Mouse (Mus musculus) heart, adult 2 months (tissue): ENCODE data around the gene Lrrc74a. TPM values are rescaled to one million over a fixed set of nuclear protein-coding genes. Genes with fewer than 3 reads are reported as not detected.

Source experiments
- DNase-seq, 2 experiments: peaks; one replicate each; pipeline ENCODE4 v3.0.0; 2021
- H3K27ac ChIP-seq: fragments of 200-600 bp; 2 replicates; pipeline ENCODE4 v1.8.1; 2022
- H3K27me3 ChIP-seq: fragments of 200-500 bp; 2 replicates; pipeline ENCODE4 v1.6.1; 2012; ENCODE audit warnings: mild to moderate bottlenecking, low read length, inconsistent platforms, mixed read lengths; ENCODE audit not compliant: control insufficient read depth, insufficient read depth
- H3K36me3 ChIP-seq: fragments of 200-500 bp; 2 replicates; pipeline ENCODE4 v1.6.1; 2012; ENCODE audit warnings: low read length, inconsistent platforms; ENCODE audit not compliant: control insufficient read depth, insufficient read depth
- H3K4me1 ChIP-seq: fragments of 200-500 bp; 2 replicates; pipeline ENCODE4 v1.6.1; 2011; ENCODE audit warnings: low read length; ENCODE audit not compliant: control insufficient read depth, insufficient read depth
- H3K4me3 ChIP-seq: fragments of 200-600 bp; 2 replicates; pipeline ENCODE4 v1.8.1; 2022
- H3K79me2 ChIP-seq: fragments of 200-500 bp; replicated peaks from 2 replicates; pipeline ENCODE4 v1.6.1; 2012; ENCODE audit warnings: mild to moderate bottlenecking, inconsistent platforms, low read length, moderate library complexity, mixed read lengths; ENCODE audit not compliant: control insufficient read depth, insufficient read depth
- H3K9ac ChIP-seq: fragments of 200-500 bp; 2 replicates; pipeline ENCODE4 v1.6.1; 2012; ENCODE audit warnings: low read depth, mild to moderate bottlenecking, control low read depth, inconsistent platforms, low read length, mixed read lengths
- CTCF ChIP-seq: fragments of 200-600 bp; IDR thresholded peaks from 2 replicates; pipeline ENCODE4 v1.8.1; 2022; ENCODE audit warnings: antibody characterized with exemption, mild to moderate bottlenecking, moderate library complexity
- EP300 ChIP-seq: fragments of 200-500 bp; IDR thresholded peaks from 2 replicates; pipeline ENCODE4 v1.6.1; 2011; ENCODE audit warnings: low read depth, low read length, control low read depth; ENCODE audit not compliant: insufficient read depth
- POLR2A ChIP-seq: fragments of 200-500 bp; IDR thresholded peaks from 2 replicates; pipeline ENCODE4 v1.6.1; 2011; ENCODE audit warnings: mild to moderate bottlenecking, low read depth, low read length, control low read depth; ENCODE audit not compliant: insufficient read depth
- WGBS: fragments of 180-500 bp; shearing (Covaris S2); methylation state at CpG from one replicate; pipeline ENCODE4 v1.1.7; 2018; 5-methylcytosine and 5-hydroxymethylcytosine counted together
- intact Hi-C: fragments of 180-260 bp; cut with DNase I; formaldehyde crosslinking; loops from one replicate; pipeline ENCODE4 v1.15.1; 2025
- polyA plus RNA-seq: library from polyadenylated mRNA; depleted of rRNA; stranded (reverse); fragments of >200 nt; gene quantifications from 2 replicates; pipeline ENCODE4 v1.2.3, GENCODE M21; 2012
- total RNA-seq, 2 experiments: library from RNA; stranded (reverse); gene quantifications; 2 replicates each; pipeline ENCODE4 v1.2.3; 2021

Lrrc74a gene
- total and polyA plus RNA-seq, 3 experiments, result not detected

DNA sequence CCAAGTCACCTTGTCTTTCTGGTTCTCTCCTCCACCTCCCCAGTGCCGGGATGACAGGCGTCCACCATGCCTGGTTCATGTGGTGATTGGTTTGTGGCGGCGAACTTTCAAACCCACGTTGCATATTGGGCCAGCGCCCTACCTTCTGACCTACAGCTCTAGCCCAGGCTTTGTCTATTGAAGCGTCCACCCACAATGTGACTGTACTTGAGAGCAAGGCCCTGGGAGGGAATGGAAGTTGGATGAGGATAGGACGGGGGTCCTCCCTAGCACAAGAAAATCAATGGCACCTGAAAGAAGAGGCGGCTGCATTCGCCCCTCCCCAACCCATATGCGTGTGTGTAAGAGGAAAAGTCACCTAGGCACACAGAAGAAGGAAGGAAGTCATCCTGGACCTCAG is 60.2 kb downstream of the Lrrc74a start:
- intact Hi-C loops, result no loop called here
- no peaks in the 10 kb centered on the region for H3K36me3 ChIP-seq
- TF ChIP-seq CTCF, result no peak
- no peak for TF ChIP-seq EP300
- TF ChIP-seq POLR2A, result no peak
- no peak for DNase-seq
- no peaks in the 10 kb centered on the region for H3K27me3 ChIP-seq
- H3K9ac ChIP-seq, result no peak overlapping the region
- peaks cover 24% of the 10 kb centered on the region for H3K4me1 ChIP-seq
- no peaks in the 10 kb centered on the region for H3K79me2 ChIP-seq
- no peak overlapping the region for H3K4me3 ChIP-seq
- H3K27ac ChIP-seq, result peak overlapping the region; percentile 81
- WGBS, result 76% methylated on average over 11 of the region's 11 CpGs

DNA sequence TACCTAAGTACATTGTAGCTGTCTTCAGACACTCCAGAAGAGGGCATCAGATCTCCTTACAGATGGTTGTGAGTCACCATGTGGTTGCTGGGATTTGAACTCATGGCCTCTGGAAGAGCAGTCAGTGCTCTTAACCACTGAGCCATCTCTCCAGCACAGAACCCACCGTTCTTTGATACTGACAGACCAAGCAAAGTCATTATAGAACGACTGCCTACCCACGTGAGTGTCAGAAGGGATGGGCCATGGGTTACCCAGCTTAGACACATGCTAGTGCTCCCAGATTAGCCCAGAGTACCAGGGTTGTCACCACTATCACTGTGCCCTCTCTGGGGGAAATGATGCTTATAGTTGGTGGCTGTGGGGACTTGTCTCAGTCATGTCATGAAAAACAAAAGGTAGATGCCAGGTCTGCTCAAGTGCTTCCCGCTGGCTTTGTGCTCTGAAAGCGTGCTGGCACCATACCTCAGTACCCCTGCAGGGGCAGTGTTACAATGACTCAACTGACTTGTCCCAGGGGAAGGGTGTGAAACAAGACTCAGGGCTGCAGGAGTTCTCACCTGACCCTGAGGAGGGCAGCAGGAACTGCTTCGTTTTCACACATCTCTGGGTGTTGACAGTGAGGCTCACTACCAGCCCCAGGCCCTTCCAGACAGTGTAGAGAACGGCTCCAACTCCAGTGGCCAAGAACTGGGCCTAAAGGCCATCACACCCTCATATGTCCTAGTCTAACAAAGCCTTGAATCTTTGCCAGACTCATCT is 61.1 kb downstream of the Lrrc74a start:
- H3K9ac ChIP-seq, result peak overlapping the region; percentile 8; the same call in 1 of the 2 replicates
- peak overlapping the region; percentile 57 for H3K27ac ChIP-seq
- H3K4me1 ChIP-seq, result peaks cover 26% of the 10 kb centered on the region
- no peak overlapping the region for H3K4me3 ChIP-seq
- H3K27me3 ChIP-seq, result no peaks in the 10 kb centered on the region
- no peak for TF ChIP-seq EP300
- no peak for TF ChIP-seq CTCF
- no peak for TF ChIP-seq POLR2A
- no peaks in the 10 kb centered on the region for H3K79me2 ChIP-seq
- intact Hi-C loops, result loop anchor here (1.0 to 5.0 kb wide), 2 partner anchors 23 to 92 kb away; no protein-coding TSS in a partner anchor
- DNase-seq, result no peak
- 0 out of 2 replicates have a peak, but pooled peaks cover under 1% of the 10 kb centered on the region for H3K36me3 ChIP-seq
- whole genome bisulfite sequencing, result 52% methylated on average over 7 of the region's 7 CpGs

DNA sequence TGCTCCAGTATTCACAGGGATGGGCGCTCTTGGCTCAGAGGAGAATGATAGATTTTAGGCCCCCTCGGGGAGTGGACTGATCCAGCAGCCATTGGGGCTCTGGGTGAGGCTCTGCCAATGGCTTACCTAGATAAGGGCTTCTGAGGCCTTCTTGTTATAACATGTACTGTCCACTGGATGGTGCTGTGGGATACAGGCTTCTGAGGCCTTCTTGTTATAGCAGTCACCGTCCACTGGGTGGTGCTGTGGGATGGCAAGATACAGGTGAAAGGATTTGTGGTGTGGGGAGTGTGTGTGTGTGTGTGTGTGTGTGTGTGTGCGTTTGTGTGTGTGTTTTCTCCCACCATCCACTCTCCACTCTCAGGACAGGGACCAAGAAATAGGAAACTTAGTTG is 61.7 kb downstream of the Lrrc74a start:
- H3K27me3 ChIP-seq, result no peaks in the 10 kb centered on the region
- H3K36me3 ChIP-seq, result 0 out of 2 replicates have a peak, but pooled peaks cover 3% of the 10 kb centered on the region
- peak overlapping the region; percentile 8; the same call in 1 of the 2 replicates for H3K9ac ChIP-seq
- TF ChIP-seq EP300 (peak; percentile 100), CTCF (peak; percentile 87), POLR2A (no peak)
- H3K27ac ChIP-seq, result peak overlapping the region; percentile 57
- no peaks in the 10 kb centered on the region for H3K79me2 ChIP-seq
- DNase-seq, result peak; percentile 81 to 84
- no peak overlapping the region for H3K4me3 ChIP-seq
- intact Hi-C loops, result loop anchor here (1.0 to 5.0 kb wide), 4 partner anchors 24 to 128 kb away; no protein-coding TSS in a partner anchor
- H3K4me1 ChIP-seq, result peaks cover 25% of the 10 kb centered on the region
- 1% methylated on average over 4 of the region's 4 CpGs for WGBS

DNA sequence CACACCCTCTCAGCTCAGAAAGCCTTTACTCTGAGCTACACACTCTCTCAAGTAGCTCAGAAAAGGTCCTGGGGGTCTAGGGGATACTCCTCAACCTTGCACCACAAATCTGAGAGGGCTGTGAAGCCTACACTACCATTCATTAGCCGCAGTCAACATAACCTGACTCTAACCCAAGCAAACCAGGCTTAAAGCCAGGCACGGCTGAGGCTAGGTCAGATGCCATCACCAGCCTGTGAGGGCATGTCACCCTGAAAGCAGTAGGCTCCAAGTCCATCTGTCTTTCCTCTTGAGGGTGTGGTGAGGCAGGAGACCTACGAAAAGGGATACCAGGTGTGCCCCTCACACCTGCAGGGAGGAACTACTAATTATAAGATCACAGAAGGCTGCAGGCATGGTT is 62.2 kb downstream of the Lrrc74a start:
- WGBS, result 77% methylated on average over 3 of the region's 3 CpGs

DNA sequence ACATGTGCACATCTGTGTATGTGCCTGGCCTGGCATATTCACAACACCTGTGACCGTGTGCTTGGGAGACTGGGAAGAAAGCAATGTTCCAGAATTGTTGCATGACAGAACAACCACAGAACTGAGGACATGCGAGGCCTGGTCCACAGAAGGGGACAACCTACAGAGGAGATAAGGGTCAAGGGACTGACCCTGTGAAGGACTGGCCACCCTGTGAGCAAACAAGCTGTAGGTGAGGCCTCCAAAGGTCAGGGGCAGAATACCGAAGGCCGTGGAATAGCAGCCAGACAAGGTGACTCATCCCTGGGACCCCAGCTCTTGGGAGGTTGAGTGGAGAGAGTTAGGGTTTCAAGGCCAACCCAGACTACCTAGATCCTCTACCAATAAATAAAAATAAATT is 63.6 kb downstream of the Lrrc74a start:
- intact Hi-C loops, result loop anchor here (5.0 kb wide), 1 partner anchor 90 kb away; no protein-coding TSS in a partner anchor
- TF ChIP-seq CTCF (no peak), POLR2A (no peak), EP300 (no peak)
- 0 out of 2 replicates have a peak, but pooled peaks cover 3% of the 10 kb centered on the region for H3K36me3 ChIP-seq
- no peaks in the 10 kb centered on the region for H3K27me3 ChIP-seq
- no peak overlapping the region for H3K4me3 ChIP-seq
- H3K79me2 ChIP-seq, result no peaks in the 10 kb centered on the region
- 78% methylated on average over 4 of the region's 4 CpGs for WGBS
- H3K4me1 ChIP-seq, result peaks cover 34% of the 10 kb centered on the region
- DNase-seq, result no peak
- no peak overlapping the region for H3K9ac ChIP-seq
- no peak overlapping the region for H3K27ac ChIP-seq

More for the DNA sequence above, 62.2 kb downstream of the Lrrc74a start:
- Histone ChIP-seq H3K79me2 (no peaks in the 10 kb centered on the region), H3K4me3 (no peak overlapping the region), H3K27ac (no peak overlapping the region), H3K36me3 (0 out of 2 replicates have a peak, but pooled peaks cover 3% of the 10 kb centered on the region), H3K4me1 (peaks cover 25% of the 10 kb centered on the region), H3K27me3 (no peaks in the 10 kb centered on the region), H3K9ac (no peak overlapping the region)
- TF ChIP-seq POLR2A (no peak), CTCF (no peak), EP300 (no peak)
- DNase-seq, result no peak
- intact Hi-C loops, result loop anchor here (1.0 to 5.0 kb wide), 3 partner anchors 91 to 128 kb away; no protein-coding TSS in a partner anchor
